Mouse (Mus musculus): ENCODE data around the gene Hist1h3e. TPM values are rescaled to one million over a fixed set of nuclear protein-coding genes. Genes with fewer than 3 reads are reported as not detected.
"Not testable (repeated sequence)": the region's sequence is repeated elsewhere in the genome, so short reads cannot be mapped to it uniquely, and the experiment has no call there.

The Hist1h3e gene
- polyA plus RNA-seq, 1 experiment: 0.83 TPM

DNA sequence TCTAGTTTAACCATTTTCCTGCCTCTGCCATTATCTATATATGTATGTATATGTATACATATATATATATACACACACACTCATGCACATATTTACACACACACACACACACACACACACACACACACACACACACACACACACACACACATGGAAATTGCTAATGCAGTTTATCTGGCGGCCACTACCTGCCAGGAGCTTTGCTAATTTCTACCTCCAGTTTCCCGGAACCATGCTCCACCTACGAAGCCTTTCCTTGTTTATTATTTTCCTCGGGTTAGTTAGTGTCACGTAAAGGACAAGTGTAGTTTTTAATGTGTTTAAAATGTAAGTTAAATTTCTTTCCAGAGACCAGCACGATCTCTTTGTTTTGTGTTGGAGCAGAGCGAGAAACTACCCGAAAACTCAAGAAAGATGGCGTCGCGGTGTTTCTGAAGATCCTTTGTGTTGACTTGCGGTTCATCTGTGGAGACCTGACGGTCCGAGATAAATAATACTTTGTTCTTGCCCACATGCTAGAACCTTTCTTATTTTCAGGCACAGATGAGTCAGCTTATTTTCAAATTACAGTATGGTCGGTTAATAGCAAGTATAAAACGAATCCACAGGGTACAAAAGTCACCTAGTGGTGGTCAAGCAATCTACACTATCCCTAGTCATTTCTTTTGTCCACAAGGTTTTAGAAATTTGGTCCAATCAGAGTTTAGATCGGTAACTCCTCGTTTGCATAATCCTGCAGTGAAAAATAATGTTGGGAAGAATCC is 712 bp upstream of the Hist1h3e start:
- DNase-seq (ENCODE audit: low spot score): no peak

DNA sequence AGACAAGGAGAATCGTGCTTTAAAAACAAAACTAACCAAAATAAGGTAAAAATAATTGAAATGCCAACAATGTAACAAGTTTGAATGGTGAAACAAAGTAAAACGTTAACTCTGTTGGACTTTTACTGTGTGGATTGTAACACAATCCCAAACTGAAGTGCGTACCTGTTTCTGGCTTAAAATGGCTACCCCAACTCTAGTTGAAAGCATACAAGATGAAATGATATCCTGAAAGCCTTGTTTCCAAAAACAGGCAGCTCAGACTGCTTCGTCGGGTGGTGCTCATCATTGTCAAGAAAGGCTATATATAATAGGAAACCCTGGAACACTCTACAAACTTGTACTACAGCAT is 662 bp downstream of the Hist1h3e start:
- not testable (repeated sequence) for DNase-seq (ENCODE audit: low spot score)

GRCm38 (mm10) chr13:23560699-23561098 is 1.5 kb downstream of the Hist1h3e start:
- not testable (repeated sequence) for DNase-seq (ENCODE audit: low spot score)

DNA sequence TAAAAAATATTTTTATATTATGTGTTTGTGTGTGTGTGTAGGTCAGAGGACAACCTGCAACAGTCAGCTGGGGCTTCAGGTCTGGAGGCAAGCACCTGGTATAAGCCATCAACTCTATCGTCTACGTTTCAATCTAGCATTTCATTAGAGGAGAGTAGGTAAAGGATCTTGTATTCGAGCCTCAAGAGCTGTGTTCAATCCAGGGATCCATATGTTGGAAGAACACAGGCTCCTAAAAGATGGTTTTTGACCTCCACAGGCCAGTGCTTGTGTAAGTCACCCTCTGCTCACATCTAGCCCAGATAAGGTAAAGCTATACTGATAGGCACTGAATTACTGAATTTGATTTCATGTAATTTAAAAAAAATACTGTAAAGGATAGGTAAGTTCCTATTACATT is 5.3 kb downstream of the Hist1h3e start:
- no peak for DNase-seq (ENCODE audit: low spot score)

- DNase-seq (ENCODE audit: low spot score): peak; percentile 30
These were observed 6.2 kb downstream of the Hist1h3e start for GRCm38 (mm10) chr13:23555839-23556416.

DNA sequence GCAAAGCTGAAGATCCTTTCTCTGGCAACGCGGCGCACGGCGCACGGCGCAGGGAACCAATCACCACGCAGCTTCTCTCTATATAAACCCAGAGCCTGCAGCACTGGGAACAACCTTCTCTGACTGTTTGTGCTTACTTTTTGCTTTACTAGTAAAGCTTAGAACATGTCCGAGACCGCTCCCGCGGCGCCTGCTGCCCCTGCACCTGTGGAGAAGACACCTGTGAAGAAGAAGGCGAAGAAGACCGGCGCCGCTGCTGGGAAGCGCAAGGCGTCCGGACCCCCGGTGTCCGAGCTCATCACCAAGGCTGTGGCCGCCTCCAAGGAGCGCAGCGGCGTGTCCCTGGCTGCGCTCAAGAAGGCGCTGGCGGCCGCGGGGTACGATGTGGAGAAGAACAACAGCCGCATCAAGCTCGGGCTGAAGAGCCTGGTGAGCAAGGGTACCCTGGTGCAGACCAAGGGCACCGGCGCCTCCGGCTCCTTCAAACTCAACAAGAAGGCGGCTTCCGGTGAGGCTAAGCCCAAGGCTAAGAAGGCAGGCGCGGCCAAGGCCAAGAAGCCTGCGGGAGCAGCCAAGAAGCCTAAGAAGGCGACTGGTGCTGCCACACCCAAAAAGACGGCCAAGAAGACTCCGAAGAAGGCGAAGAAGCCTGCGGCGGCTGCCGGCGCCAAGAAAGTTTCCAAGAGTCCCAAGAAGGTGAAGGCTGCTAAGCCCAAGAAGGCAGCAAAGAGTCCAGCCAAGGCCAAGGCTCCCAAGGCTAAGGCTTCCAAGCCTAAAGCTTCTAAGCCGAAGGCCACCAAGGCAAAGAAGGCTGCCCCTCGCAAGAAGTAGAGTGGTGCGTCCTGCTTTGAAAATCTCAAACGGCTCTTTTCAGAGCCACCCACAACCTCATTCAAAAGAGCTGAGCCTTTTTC is 7.0 kb downstream of the Hist1h3e start:
- DNase-seq (ENCODE audit: low spot score): peak; percentile 59

DNA sequence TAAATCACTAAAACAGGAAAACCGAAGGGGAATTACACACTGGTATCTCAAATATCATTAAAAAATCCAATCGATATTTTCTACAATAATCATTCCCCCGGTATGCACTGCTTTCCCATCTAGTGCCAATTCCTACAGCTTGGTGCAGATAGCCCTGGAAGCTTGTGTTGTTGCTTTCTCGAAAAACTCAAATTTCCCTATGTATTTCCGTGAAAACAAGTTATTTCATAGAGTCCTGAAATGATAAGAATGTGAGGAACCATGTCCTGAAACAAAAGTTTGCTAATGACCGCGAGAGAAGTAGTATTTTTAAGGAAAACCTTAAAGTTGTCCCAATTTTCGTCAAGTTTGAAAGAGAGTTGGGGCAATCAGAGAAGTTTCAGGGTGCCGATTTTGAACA is 7.8 kb downstream of the Hist1h3e start:
- no peak for DNase-seq (ENCODE audit: low spot score)

DNA sequence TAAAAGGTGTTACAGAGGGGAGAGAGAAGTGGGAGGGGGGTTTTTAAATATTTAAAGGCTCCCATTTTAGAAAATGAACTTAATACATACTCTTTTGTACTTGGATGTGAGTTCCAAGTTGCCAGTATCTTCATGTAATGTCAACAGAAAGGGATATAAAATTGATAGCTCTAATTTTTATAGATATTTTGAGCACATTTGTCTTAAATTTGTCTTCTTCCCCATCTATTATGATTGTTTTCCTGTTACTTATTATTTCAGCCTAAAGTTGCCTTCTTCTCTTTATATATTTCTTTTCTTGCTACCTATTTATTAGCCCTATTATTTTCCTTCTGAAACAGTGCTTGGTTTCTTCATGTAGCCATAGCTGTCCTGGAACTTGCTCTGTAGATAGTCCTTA is 9.2 kb downstream of the Hist1h3e start, which contains the start of gene Hist1h1d:
Gene Hist1h1d (plus strand): TSS at position 301 of the 400 bp plus-strand sequence.
- DNase-seq (ENCODE audit: low spot score): no peak

GRCm38 (mm10) chr13:23551931-23552914 is 9.9 kb downstream of the Hist1h3e start:
- no peak for DNase-seq (ENCODE audit: low spot score)

- DNase-seq (ENCODE audit: low spot score): peak; percentile 67
These were observed 10.9 kb downstream of the Hist1h3e start, which contains the start of gene Hist1h4f for GRCm38 (mm10) chr13:23551146-23551834. Hist1h4f (minus strand) TSS chr13:23551648.

- no peak for DNase-seq (ENCODE audit: low spot score)
These were observed 11.4 kb downstream of the Hist1h3e start for GRCm38 (mm10) chr13:23550761-23551145.

- no peak for DNase-seq (ENCODE audit: low spot score)
These were observed 15.5 kb downstream of the Hist1h3e start for GRCm38 (mm10) chr13:23546694-23547093.

- not testable (repeated sequence) for DNase-seq (ENCODE audit: low spot score)
These were observed 17.4 kb downstream of the Hist1h3e start for GRCm38 (mm10) chr13:23544787-23545120.

DNA sequence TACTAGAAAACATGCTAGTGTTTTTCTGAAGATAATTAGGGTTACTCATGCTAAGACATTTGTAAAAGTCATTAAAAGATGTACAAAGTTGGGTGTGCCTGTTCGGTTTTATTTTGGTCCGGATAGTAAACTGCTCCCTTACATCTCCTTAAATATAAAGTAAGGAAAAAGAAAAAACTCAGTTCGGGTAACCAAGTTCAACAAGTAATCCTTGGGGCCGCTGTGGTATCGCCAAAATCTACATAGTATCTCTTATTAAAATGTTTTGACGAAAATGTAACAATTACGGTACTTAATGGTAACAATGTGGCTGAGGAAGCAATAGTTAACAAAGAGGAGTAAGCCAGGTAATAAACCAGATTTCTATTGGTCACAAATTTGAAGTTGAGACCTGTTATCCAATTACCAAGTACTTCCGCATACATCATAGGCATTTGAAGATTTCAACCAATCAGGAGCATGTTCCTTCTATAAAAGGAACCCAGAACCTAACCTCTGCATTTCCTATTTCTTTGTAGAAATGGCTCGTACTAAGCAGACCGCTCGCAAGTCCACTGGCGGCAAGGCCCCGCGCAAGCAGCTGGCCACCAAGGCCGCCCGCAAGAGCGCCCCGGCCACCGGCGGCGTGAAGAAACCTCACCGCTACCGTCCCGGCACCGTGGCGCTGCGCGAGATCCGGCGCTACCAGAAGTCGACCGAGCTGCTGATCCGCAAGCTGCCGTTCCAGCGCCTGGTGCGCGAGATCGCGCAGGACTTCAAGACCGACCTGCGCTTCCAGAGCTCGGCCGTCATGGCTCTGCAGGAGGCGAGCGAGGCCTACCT is 18.0 kb downstream of the Hist1h3e start, which contains the start of gene Hist1h3f:
Gene Hist1h3f (plus strand): TSS at position 88 of the 822 bp plus-strand sequence.
- DNase-seq (ENCODE audit: low spot score): peak; percentile 65

- DNase-seq (ENCODE audit: low spot score): peak; percentile 55
These were observed 19.1 kb downstream of the Hist1h3e start, which contains the start of gene Hist1h2bh for GRCm38 (mm10) chr13:23542999-23543607. Hist1h2bh (minus strand) TSS chr13:23543392.

DNA sequence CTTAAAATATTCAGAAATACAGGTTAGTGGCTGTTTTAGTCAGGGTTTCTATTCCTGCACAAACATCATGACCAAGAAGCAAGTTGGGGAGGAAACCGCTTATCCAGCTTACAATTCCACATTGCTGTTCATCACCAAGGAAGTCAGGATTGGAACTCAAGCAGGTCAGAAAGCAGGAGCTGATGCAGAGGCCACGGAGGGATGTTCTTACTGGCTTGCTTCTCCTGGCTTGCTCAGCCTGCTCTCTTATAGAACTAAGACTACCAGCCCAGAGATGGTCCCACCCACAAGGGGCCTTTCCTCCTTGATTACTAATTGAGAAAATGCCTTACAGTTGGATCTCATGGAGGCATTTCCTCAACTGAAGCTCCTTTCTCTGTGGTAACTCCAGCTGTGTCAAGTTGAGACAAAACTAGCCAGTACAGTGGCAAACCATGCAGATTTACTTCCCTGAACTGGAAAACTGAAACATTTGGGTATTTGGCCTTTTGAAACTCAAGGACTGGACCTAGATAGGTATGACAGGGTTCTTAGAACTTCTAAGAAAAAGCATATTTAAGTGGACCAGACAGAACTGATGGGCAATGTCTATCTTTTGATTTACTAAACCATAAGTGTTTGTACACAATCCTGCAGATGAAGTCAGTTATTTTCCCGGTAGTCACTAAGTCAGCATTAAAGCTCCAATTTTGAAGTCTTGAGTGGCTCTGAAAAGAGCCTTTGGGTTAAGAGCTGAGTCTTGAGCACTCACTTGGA is 19.8 kb downstream of the Hist1h3e start:
- DNase-seq (ENCODE audit: low spot score): not testable (repeated sequence)

DNA sequence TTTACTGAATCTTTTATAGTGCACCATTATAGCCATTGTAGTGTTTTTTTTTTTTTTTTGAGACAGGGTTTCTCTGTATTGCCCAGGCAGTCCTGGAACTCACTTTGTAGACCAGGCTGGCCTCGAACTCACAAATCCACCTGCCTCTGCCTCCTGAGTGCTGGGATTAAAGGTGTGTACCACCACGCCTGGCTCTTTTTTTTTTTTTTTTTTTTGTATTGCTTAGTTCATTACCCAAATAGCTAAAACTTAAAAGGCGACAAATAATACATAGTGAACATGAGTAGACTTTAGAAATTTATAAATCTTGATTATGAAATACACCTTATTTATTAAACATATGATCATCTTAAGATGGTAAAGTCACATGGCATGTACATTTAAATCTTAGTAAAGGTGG is 20.7 kb downstream of the Hist1h3e start:
- no peak for DNase-seq (ENCODE audit: low spot score)

DNA sequence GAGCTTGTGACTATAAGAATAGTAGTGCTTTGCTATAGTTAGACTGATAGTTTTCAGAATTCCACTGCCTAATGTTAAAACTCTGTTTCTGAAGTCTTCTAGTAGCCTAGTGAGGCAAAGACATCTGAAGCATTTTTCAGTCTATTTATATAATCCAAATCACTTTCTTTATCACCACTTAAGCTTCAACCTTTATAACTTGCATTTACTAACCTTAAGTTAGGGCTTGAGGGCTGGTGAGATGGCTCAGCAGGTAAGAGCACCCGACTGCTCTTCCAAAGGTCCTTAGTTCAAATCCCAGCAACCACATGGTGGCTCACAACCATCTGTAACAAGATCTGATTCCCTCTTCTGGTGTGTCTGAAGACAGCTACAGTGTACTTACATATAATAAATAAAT is 22.3 kb downstream of the Hist1h3e start:
- DNase-seq (ENCODE audit: low spot score): not testable (repeated sequence)

Data from urinary bladder, adult 2 months (tissue).